Mouse (Mus musculus) liver, adult 2 months (tissue): ENCODE data around the gene Vps37c.

Source experiments
- CTCF ChIP-seq: fragments of 200-500 bp; IDR thresholded peaks from 2 replicates; pipeline ENCODE4 v1.5.1; 2011; ENCODE audit warnings: low read depth, low read length, control low read depth
- POLR2A ChIP-seq: fragments of 200-500 bp; IDR thresholded peaks from 2 replicates; pipeline ENCODE4 v1.6.1; 2011; ENCODE audit warnings: low read length, control low read depth; ENCODE audit not compliant: insufficient read depth; ENCODE audit errors: extremely low read depth

GRCm38 (mm10) chr19:10685727-10686126, 2.8 kb upstream of the Vps37c start:
- no peak for TF ChIP-seq CTCF
- TF ChIP-seq POLR2A = no peak
